Mouse (Mus musculus) mammary gland, adult 2 months (tissue): ENCODE data around the gene Minpp1. TPM values are rescaled to one million over a fixed set of nuclear protein-coding genes. Genes with fewer than 3 reads are reported as not detected.

Source experiments
- polyA plus RNA-seq: library from polyadenylated mRNA; depleted of rRNA; stranded (reverse); fragments of >200 nt; gene quantifications from 2 replicates; pipeline ENCODE4 v1.2.3, GENCODE M21; 2012; ENCODE audit warnings: low replicate concordance; rRNA removed

Gene Minpp1
- 17.8 and 82.6 TPM in 2 replicates for polyA plus RNA-seq

GRCm38 (mm10) chr19:32485681-32486105 lies at the start of gene Minpp1:
Gene Minpp1, plus strand, starts transcription at chr19:32485769.

GRCm38 (mm10) chr19:32466478-32466877 lies 19.1 kb upstream of the Minpp1 start, which contains the start of gene Rpl9-ps6:
Gene Rpl9-ps6, minus strand, starts transcription at chr19:32466578.

Other genes with a start within 250 kb of the Minpp1 start
- gene Sgms1, start 96.1 kb upstream of the Minpp1 start, polyA plus RNA-seq, result 17.1 and 38.2 TPM in 2 replicates
- gene Rpl9-ps6, start 19.2 kb upstream of the Minpp1 start, polyA plus RNA-seq, result 2.6 and 17.2 TPM in 2 replicates
- gene Papss2, start 110.0 kb downstream of the Minpp1 start, polyA plus RNA-seq, result 6.0 and 9.8 TPM in 2 replicates